Mouse (Mus musculus): ENCODE results near the gene Gm32717. TPM values are rescaled to one million over a fixed set of nuclear protein-coding genes. Genes with fewer than 3 reads are reported as not detected.
A peak's percentile ranks its signal among the peaks of the same experiment; 100 is the strongest.
"Not testable (repeated sequence)": the region's sequence is repeated elsewhere in the genome, so short reads cannot be mapped to it uniquely, and the experiment has no call there.

The Gm32717 gene
- polyA plus RNA-seq (2015; fragmentation: Nextera tagmentation; extraction: Ambion mirVana), result 0.11 and 0.30 TPM in 2 replicates

DNA sequence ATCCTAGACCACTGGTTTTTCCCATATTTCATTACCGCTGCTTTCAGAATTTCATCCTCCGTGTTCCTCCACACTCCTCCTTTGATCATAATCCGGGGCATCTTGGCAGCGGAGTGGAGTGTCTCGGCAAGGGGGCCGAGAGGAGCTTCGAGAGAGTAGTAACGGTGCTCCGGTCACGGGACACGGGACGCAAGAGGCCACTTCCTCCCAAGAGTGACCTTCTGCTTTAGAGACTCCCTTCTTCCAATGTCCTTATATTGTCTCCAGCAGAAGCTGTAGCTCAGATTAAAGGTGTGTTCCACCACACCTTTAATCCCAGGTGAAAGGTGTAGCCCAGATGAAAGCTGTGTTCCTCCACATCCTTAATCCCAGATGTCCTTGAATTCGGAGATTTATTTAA lies at the start of gene Gm32717:
TSS of gene Gm32717 (minus strand) at position 101 of the 400 bp plus-strand sequence.
- not testable (repeated sequence) for ATAC-seq

DNA sequence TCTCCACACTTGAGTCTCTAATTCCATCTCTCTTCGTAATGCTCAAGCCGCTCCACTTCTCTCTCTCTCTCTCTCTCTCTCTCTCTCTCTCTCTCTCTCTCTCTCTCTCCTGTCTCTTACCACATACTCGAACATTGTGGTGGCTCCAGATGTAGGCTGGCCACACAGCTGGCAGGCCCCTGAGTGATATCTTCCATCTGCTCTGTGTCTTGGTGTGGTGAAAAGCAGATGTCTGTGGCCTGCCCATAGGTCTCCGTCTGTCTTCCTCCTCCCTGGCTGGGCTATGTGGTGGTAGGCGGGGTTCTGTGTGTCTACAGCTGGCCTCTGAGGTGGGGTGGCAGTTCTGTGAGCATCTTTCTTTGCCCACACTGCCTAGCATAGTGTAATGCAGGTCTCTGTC lies 42.4 kb upstream of the Gm32717 start:
- H3K4me1 ChIP-seq (ENCODE audit: control insufficient read depth, insufficient read depth, low read length); H3K9me3 ChIP-seq (replicated peaks; ENCODE audit: control insufficient read depth, low read length, poor library complexity, severe bottlenecking); ATAC-seq; H3K4me2 ChIP-seq (ENCODE audit: low read length); H3K4me3 ChIP-seq (ENCODE audit: low read depth, low read length); H3K9ac ChIP-seq (ENCODE audit: low read depth, low read length); H3K27me3 ChIP-seq (ENCODE audit: control insufficient read depth, insufficient read depth, low read depth, low read length); H3K27ac ChIP-seq (ENCODE audit: low read length); H3K36me3 ChIP-seq (ENCODE audit: control insufficient read depth, insufficient read depth, low read length): not testable (repeated sequence)
- WGBS, result no CpG with 5 or more reads among the region's 5 CpGs

More for the DNA sequence above, at the start of gene Gm32717:
- no CpG with 5 or more reads among the region's 13 CpGs for WGBS
- H3K36me3 ChIP-seq (ENCODE audit: control insufficient read depth, insufficient read depth, low read length); H3K4me2 ChIP-seq (ENCODE audit: low read length); H3K4me3 ChIP-seq (ENCODE audit: low read depth, low read length); H3K9ac ChIP-seq (ENCODE audit: low read depth, low read length); H3K27me3 ChIP-seq (ENCODE audit: control insufficient read depth, insufficient read depth, low read depth, low read length); H3K9me3 ChIP-seq (replicated peaks; ENCODE audit: control insufficient read depth, low read length, poor library complexity, severe bottlenecking); H3K4me1 ChIP-seq (ENCODE audit: control insufficient read depth, insufficient read depth, low read length); H3K27ac ChIP-seq (ENCODE audit: low read length): not testable (repeated sequence)

DNA sequence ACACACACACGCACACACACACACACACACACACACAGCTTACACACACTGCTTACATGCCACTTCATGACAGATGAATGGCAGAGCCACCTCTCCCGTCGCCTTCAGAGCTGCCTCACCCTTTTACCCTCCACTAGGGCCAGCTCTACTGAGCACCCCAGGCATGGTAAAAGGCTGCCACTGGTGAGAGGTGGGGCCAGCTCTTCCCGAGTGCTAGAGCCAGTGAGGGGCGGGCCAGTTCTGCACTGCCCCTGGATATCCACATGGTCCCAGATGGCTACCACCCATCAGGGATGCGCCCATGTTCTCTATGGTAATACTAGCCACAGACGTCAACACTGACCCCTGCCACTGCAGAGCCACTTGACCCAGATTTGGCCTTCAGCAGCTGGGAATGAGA lies 42.0 kb upstream of the Gm32717 start:
- H3K4me2 ChIP-seq (ENCODE audit: low read length); H3K4me3 ChIP-seq (ENCODE audit: low read depth, low read length); H3K36me3 ChIP-seq (ENCODE audit: control insufficient read depth, insufficient read depth, low read length); H3K27me3 ChIP-seq (ENCODE audit: control insufficient read depth, insufficient read depth, low read depth, low read length); ATAC-seq; H3K4me1 ChIP-seq (ENCODE audit: control insufficient read depth, insufficient read depth, low read length); H3K9me3 ChIP-seq (replicated peaks; ENCODE audit: control insufficient read depth, low read length, poor library complexity, severe bottlenecking); H3K9ac ChIP-seq (ENCODE audit: low read depth, low read length); H3K27ac ChIP-seq (ENCODE audit: low read length): not testable (repeated sequence)
- 88% methylated on average over 5 of the region's 7 CpGs for WGBS

DNA sequence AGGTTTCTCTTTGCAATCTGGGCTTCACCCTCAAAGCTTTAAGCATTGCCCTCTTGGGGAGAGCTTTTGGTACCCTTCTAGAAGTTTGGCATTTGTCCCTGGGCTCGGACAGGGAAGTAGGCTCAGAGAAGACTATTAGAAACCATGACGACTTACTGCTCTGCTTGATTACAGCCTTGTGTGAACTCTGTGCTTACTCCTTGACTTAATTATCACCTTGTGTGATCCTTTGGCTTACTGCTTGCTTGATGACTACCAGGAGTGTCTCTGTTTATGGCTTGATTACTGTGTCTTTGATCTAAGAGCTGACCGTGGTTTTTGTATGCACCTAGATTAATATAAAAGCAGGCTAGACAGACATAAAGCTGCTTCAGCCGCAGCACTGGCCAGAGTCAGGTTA lies 37.5 kb upstream of the Gm32717 start:
- no CpG with 5 or more reads among the region's 4 CpGs for WGBS
- not testable (repeated sequence) for H3K4me3 ChIP-seq (ENCODE audit: low read depth, low read length)

DNA sequence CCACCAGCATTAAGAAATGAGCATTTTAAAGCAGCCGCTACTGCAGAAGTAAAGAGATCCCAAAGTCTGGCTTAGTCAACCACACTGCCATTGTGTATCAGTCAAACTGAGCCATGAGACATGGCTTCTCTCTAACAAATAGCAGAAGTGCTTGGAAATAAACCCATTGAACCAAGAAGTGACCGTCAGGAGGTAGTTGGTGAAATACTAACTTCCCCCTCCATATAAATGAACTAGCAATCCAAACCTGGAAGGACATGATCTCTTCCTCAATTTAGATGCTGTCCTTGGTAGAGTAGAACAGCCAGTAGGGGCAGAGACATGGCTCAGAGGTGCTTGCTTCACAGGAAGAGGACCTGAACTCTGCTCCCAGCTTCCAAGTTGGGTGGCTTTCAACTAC lies 30.8 kb upstream of the Gm32717 start:
- not testable (repeated sequence) for H3K36me3 ChIP-seq (ENCODE audit: control insufficient read depth, insufficient read depth, low read length); H3K4me2 ChIP-seq (ENCODE audit: low read length); H3K9me3 ChIP-seq (replicated peaks; ENCODE audit: control insufficient read depth, low read length, poor library complexity, severe bottlenecking); H3K4me3 ChIP-seq (ENCODE audit: low read depth, low read length); H3K27me3 ChIP-seq (ENCODE audit: control insufficient read depth, insufficient read depth, low read depth, low read length); H3K4me1 ChIP-seq (ENCODE audit: control insufficient read depth, insufficient read depth, low read length); H3K27ac ChIP-seq (ENCODE audit: low read length); ATAC-seq; H3K9ac ChIP-seq (ENCODE audit: low read depth, low read length)
- 80% methylated on average over 1 of the region's 2 CpGs for WGBS

More for the DNA sequence above, 37.5 kb upstream of the Gm32717 start:
- not testable (repeated sequence) for H3K9me3 ChIP-seq (replicated peaks; ENCODE audit: control insufficient read depth, low read length, poor library complexity, severe bottlenecking); H3K27ac ChIP-seq (ENCODE audit: low read length); ATAC-seq; H3K27me3 ChIP-seq (ENCODE audit: control insufficient read depth, insufficient read depth, low read depth, low read length); H3K4me1 ChIP-seq (ENCODE audit: control insufficient read depth, insufficient read depth, low read length); H3K36me3 ChIP-seq (ENCODE audit: control insufficient read depth, insufficient read depth, low read length); H3K4me2 ChIP-seq (ENCODE audit: low read length); H3K9ac ChIP-seq (ENCODE audit: low read depth, low read length)

DNA sequence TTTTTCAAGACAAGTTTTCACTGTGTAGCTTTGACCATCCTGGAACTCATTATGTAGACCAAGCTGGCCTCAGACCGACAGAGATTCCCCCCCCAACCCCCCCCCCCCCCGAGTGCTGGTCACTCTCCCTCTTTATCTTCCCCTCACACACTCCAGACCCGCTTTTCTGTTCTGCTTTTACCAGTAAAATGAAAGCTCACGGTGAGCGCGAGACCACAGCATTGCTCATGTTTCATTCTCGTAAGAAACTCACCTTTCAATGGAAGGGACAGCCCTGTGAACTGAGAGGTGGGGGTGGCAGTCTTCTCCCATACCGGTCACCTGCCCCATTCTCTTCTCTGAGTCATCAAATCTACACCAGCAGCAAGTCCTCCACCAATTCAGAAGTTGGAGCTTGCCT lies 28.2 kb upstream of the Gm32717 start:
- H3K9me3 ChIP-seq (replicated peaks; ENCODE audit: control insufficient read depth, low read length, poor library complexity, severe bottlenecking); ATAC-seq; H3K4me3 ChIP-seq (ENCODE audit: low read depth, low read length); H3K27me3 ChIP-seq (ENCODE audit: control insufficient read depth, insufficient read depth, low read depth, low read length); H3K4me1 ChIP-seq (ENCODE audit: control insufficient read depth, insufficient read depth, low read length); H3K36me3 ChIP-seq (ENCODE audit: control insufficient read depth, insufficient read depth, low read length); H3K9ac ChIP-seq (ENCODE audit: low read depth, low read length); H3K4me2 ChIP-seq (ENCODE audit: low read length); H3K27ac ChIP-seq (ENCODE audit: low read length): not testable (repeated sequence)
- 58% methylated on average over 2 of the region's 8 CpGs for WGBS

DNA sequence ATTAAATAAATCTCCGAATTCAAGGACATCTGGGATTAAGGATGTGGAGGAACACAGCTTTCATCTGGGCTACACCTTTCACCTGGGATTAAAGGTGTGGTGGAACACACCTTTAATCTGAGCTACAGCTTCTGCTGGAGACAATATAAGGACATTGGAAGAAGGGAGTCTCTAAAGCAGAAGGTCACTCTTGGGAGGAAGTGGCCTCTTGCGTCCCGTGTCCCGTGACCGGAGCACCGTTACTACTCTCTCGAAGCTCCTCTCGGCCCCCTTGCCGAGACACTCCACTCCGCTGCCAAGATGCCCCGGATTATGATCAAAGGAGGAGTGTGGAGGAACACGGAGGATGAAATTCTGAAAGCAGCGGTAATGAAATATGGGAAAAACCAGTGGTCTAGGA lies 17.8 kb upstream of the Gm32717 start, which contains the start of gene Gm32802:
TSS of gene Gm32802 (plus strand) at position 301 of the 400 bp plus-strand sequence.
- H3K27ac ChIP-seq (ENCODE audit: low read length); H3K4me3 ChIP-seq (ENCODE audit: low read depth, low read length); H3K9ac ChIP-seq (ENCODE audit: low read depth, low read length): not testable (repeated sequence)

DNA sequence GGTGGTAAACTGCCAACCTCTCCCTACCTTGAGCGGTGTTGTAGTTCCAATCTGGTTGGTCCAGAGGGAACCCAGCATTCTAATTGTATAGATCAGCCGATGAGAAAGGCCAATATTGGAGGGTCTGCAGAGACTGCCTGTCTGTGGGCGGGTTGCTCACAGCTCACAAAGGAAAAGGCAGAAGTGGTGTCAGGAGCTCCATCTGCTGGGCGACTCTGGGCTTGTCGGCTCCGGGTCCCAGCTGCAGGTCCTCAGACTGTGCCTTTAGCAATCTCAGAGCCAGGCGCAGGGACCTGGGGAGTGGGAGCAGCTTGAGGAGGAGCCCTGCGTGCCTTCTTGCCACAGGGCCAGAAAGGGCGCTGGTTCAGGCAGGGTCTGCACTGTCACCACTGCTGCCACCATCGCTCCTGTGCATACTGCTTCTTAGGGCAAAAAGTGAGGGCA lies 10.3 kb upstream of the Gm32717 start:
- 32% methylated on average over 10 of the region's 10 CpGs for WGBS
- no peaks in the 10 kb centered on the region for H3K4me1 ChIP-seq (ENCODE audit: control insufficient read depth, insufficient read depth, low read length)
- H3K4me2 ChIP-seq (ENCODE audit: low read length), result no peak overlapping the region
- H3K9me3 ChIP-seq (replicated peaks; ENCODE audit: control insufficient read depth, low read length, poor library complexity, severe bottlenecking), result no peaks in the 10 kb centered on the region
- H3K9ac ChIP-seq (ENCODE audit: low read depth, low read length), result no peak overlapping the region
- no peak overlapping the region for H3K4me3 ChIP-seq (ENCODE audit: low read depth, low read length)
- H3K27me3 ChIP-seq (ENCODE audit: control insufficient read depth, insufficient read depth, low read depth, low read length), result no peaks in the 10 kb centered on the region
- H3K27ac ChIP-seq (ENCODE audit: low read length), result no peak overlapping the region
- peak; percentile 66 for ATAC-seq
- H3K36me3 ChIP-seq (ENCODE audit: control insufficient read depth, insufficient read depth, low read length), result no peaks in the 10 kb centered on the region

More for the DNA sequence above, 17.8 kb upstream of the Gm32717 start, which contains the start of gene Gm32802:
- not testable (repeated sequence) for H3K36me3 ChIP-seq (ENCODE audit: control insufficient read depth, insufficient read depth, low read length); H3K27me3 ChIP-seq (ENCODE audit: control insufficient read depth, insufficient read depth, low read depth, low read length); H3K9me3 ChIP-seq (replicated peaks; ENCODE audit: control insufficient read depth, low read length, poor library complexity, severe bottlenecking); H3K4me2 ChIP-seq (ENCODE audit: low read length); ATAC-seq; H3K4me1 ChIP-seq (ENCODE audit: control insufficient read depth, insufficient read depth, low read length)
- WGBS, result no CpG with 5 or more reads among the region's 13 CpGs

DNA sequence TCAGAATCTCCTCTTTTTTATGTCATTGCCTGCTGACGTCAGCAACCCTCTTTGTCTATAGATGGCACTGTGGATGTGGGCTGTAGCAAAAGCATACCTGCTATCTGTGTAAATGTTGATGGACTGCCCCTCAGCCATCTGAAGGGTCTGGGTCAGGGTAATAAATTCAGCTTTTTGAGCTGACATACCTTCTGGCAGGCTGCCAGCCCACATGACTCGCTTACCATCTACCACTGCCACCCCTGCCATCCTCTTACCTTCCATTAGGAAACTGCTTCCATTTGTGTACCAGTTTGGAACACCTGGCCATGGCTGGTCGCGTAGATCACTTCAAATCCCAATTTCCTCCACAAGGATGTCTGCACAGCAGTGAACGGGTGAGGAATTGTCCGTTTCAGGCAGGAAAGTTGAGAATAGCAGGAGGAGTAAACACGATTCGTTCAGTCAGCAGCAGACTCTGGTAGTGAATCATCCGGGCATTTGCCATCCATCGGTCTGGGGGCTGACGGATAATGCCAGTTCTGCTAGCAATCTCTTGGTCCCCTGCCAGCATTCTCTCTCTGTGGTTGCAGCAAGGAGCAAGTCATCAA lies 8.5 kb upstream of the Gm32717 start:
- H3K27ac ChIP-seq (ENCODE audit: low read length); H3K4me3 ChIP-seq (ENCODE audit: low read depth, low read length); ATAC-seq; H3K9ac ChIP-seq (ENCODE audit: low read depth, low read length); H3K4me1 ChIP-seq (ENCODE audit: control insufficient read depth, insufficient read depth, low read length); H3K36me3 ChIP-seq (ENCODE audit: control insufficient read depth, insufficient read depth, low read length); H3K4me2 ChIP-seq (ENCODE audit: low read length); H3K9me3 ChIP-seq (replicated peaks; ENCODE audit: control insufficient read depth, low read length, poor library complexity, severe bottlenecking); H3K27me3 ChIP-seq (ENCODE audit: control insufficient read depth, insufficient read depth, low read depth, low read length): not testable (repeated sequence)
- WGBS, result 77% methylated on average over 11 of the region's 11 CpGs

Measured in midbrain, embryonic 16.5 days (tissue).